Mouse (Mus musculus): Measurements from ENCODE around the gene Crim1. TPM values are rescaled to one million over a fixed set of nuclear protein-coding genes. Genes with fewer than 3 reads are reported as not detected.

The Crim1 gene
- polyA plus RNA-seq, 1 experiment from 2014 or later = 3.5 TPM

GRCm38 (mm10) chr17:78335250-78335649 is 135.2 kb downstream of the Crim1 start:
- no peaks in the 10 kb centered on the region for H3K27me3 ChIP-seq (ENCODE audit: control insufficient read depth, insufficient read depth, low read length)
- H3K27ac ChIP-seq (replicated peaks; ENCODE audit: low read depth, low read length) = no peak overlapping the region
- no peaks in the 10 kb centered on the region for H3K36me3 ChIP-seq (ENCODE audit: control insufficient read depth, insufficient read depth, low read length)
- no peak overlapping the region for H3K9ac ChIP-seq (ENCODE audit: low read length)
- 88% methylated on average over 8 of the region's 8 CpGs for WGBS
- no peaks in the 10 kb centered on the region for H3K9me3 ChIP-seq (ENCODE audit: control insufficient read depth, low read length)
- ATAC-seq (ENCODE audit: insufficient number of reproducible peaks, low FRiP score, low TSS enrichment, low read depth) (no peak), DNase-seq (ENCODE audit: low spot score) (no peak)
- no peak overlapping the region for H3K4me2 ChIP-seq (ENCODE audit: low read depth, severe bottlenecking)
- no peaks in the 10 kb centered on the region for H3K4me1 ChIP-seq (ENCODE audit: control insufficient read depth, insufficient read depth, low read length)
- H3K4me3 ChIP-seq (ENCODE audit: low read depth, low read length) = no peak overlapping the region

GRCm38 (mm10) chr17:78343688-78344087 is 143.6 kb downstream of the Crim1 start:
- WGBS = 95% methylated on average over 3 of the region's 3 CpGs

GRCm38 (mm10) chr17:78347111-78347801 is 147.2 kb downstream of the Crim1 start:
- Histone ChIP-seq H3K27me3 (ENCODE audit: control insufficient read depth, insufficient read depth, low read length) (no peaks in the 10 kb centered on the region), H3K27ac (replicated peaks; ENCODE audit: low read depth, low read length) (no peak overlapping the region), H3K4me2 (ENCODE audit: low read depth, severe bottlenecking) (no peak overlapping the region), H3K9me3 (ENCODE audit: control insufficient read depth, low read length) (no peaks in the 10 kb centered on the region), H3K36me3 (ENCODE audit: control insufficient read depth, insufficient read depth, low read length) (peaks cover 4% of the 10 kb centered on the region), H3K4me3 (ENCODE audit: low read depth, low read length) (no peak overlapping the region), H3K4me1 (ENCODE audit: control insufficient read depth, insufficient read depth, low read length) (no peaks in the 10 kb centered on the region), H3K9ac (ENCODE audit: low read length) (no peak overlapping the region)
- ATAC-seq (ENCODE audit: insufficient number of reproducible peaks, low FRiP score, low TSS enrichment, low read depth) (no peak), DNase-seq (ENCODE audit: low spot score) (no peak)
- 97% methylated on average over 17 of the region's 17 CpGs for WGBS

More at GRCm38 (mm10) chr17:78343688-78344087, 143.6 kb downstream of the Crim1 start:
- no peak overlapping the region for H3K4me3 ChIP-seq (ENCODE audit: low read depth, low read length)
- no peak for ATAC-seq (ENCODE audit: insufficient number of reproducible peaks, low FRiP score, low TSS enrichment, low read depth)
- H3K27me3 ChIP-seq (ENCODE audit: control insufficient read depth, insufficient read depth, low read length) = no peaks in the 10 kb centered on the region
- H3K36me3 ChIP-seq (ENCODE audit: control insufficient read depth, insufficient read depth, low read length) = peaks cover 2% of the 10 kb centered on the region; the same call in 1 of the 2 replicates
- H3K27ac ChIP-seq (replicated peaks; ENCODE audit: low read depth, low read length) = no peak overlapping the region
- no peak for DNase-seq (ENCODE audit: low spot score)
- H3K9ac ChIP-seq (ENCODE audit: low read length) = no peak overlapping the region
- no peaks in the 10 kb centered on the region for H3K9me3 ChIP-seq (ENCODE audit: control insufficient read depth, low read length)
- H3K4me1 ChIP-seq (ENCODE audit: control insufficient read depth, insufficient read depth, low read length) = no peaks in the 10 kb centered on the region
- no peak overlapping the region for H3K4me2 ChIP-seq (ENCODE audit: low read depth, severe bottlenecking)

GRCm38 (mm10) chr17:78351676-78352499 is 151.8 kb downstream of the Crim1 start:
- WGBS = 73% methylated on average over 12 of the region's 12 CpGs
- DNase-seq (ENCODE audit: low spot score) (no peak), ATAC-seq (ENCODE audit: insufficient number of reproducible peaks, low FRiP score, low TSS enrichment, low read depth) (no peak)
- no peaks in the 10 kb centered on the region for H3K4me1 ChIP-seq (ENCODE audit: control insufficient read depth, insufficient read depth, low read length)
- H3K27me3 ChIP-seq (ENCODE audit: control insufficient read depth, insufficient read depth, low read length) = no peaks in the 10 kb centered on the region
- H3K4me2 ChIP-seq (ENCODE audit: low read depth, severe bottlenecking) = no peak overlapping the region
- no peak overlapping the region for H3K9ac ChIP-seq (ENCODE audit: low read length)
- H3K4me3 ChIP-seq (ENCODE audit: low read depth, low read length) = no peak overlapping the region
- H3K27ac ChIP-seq (replicated peaks; ENCODE audit: low read depth, low read length) = no peak overlapping the region
- H3K9me3 ChIP-seq (ENCODE audit: control insufficient read depth, low read length) = no peaks in the 10 kb centered on the region
- peaks cover 3% of the 10 kb centered on the region for H3K36me3 ChIP-seq (ENCODE audit: control insufficient read depth, insufficient read depth, low read length)

GRCm38 (mm10) chr17:78352500-78352855 is 152.4 kb downstream of the Crim1 start:
- no peak overlapping the region for H3K4me3 ChIP-seq (ENCODE audit: low read depth, low read length)
- no peak for DNase-seq (ENCODE audit: low spot score)
- H3K27me3 ChIP-seq (ENCODE audit: control insufficient read depth, insufficient read depth, low read length) = no peaks in the 10 kb centered on the region
- no peak overlapping the region for H3K9ac ChIP-seq (ENCODE audit: low read length)
- WGBS = 95% methylated on average over 3 of the region's 3 CpGs
- H3K27ac ChIP-seq (replicated peaks; ENCODE audit: low read depth, low read length) = no peak overlapping the region
- no peaks in the 10 kb centered on the region for H3K9me3 ChIP-seq (ENCODE audit: control insufficient read depth, low read length)
- no peak for ATAC-seq (ENCODE audit: insufficient number of reproducible peaks, low FRiP score, low TSS enrichment, low read depth)
- H3K36me3 ChIP-seq (ENCODE audit: control insufficient read depth, insufficient read depth, low read length) = peaks cover 3% of the 10 kb centered on the region
- no peaks in the 10 kb centered on the region for H3K4me1 ChIP-seq (ENCODE audit: control insufficient read depth, insufficient read depth, low read length)
- H3K4me2 ChIP-seq (ENCODE audit: low read depth, severe bottlenecking) = no peak overlapping the region

- Histone ChIP-seq H3K9ac (ENCODE audit: low read length) (no peak overlapping the region), H3K9me3 (ENCODE audit: control insufficient read depth, low read length) (no peaks in the 10 kb centered on the region), H3K27ac (replicated peaks; ENCODE audit: low read depth, low read length) (no peak overlapping the region), H3K36me3 (ENCODE audit: control insufficient read depth, insufficient read depth, low read length) (peaks cover 3% of the 10 kb centered on the region), H3K4me1 (ENCODE audit: control insufficient read depth, insufficient read depth, low read length) (no peaks in the 10 kb centered on the region), H3K27me3 (ENCODE audit: control insufficient read depth, insufficient read depth, low read length) (no peaks in the 10 kb centered on the region), H3K4me2 (ENCODE audit: low read depth, severe bottlenecking) (no peak overlapping the region), H3K4me3 (ENCODE audit: low read depth, low read length) (no peak overlapping the region)
- 96% methylated on average over 2 of the region's 2 CpGs for WGBS
- ATAC-seq (ENCODE audit: insufficient number of reproducible peaks, low FRiP score, low TSS enrichment, low read depth) = no peak
- no peak for DNase-seq (ENCODE audit: low spot score)
Measured at GRCm38 (mm10) chr17:78354411-78354810, 154.4 kb downstream of the Crim1 start.

- no peak for ATAC-seq (ENCODE audit: insufficient number of reproducible peaks, low FRiP score, low TSS enrichment, low read depth)
- no peak for DNase-seq (ENCODE audit: low spot score)
- WGBS = 87% methylated on average over 12 of the region's 12 CpGs
- H3K9ac ChIP-seq (ENCODE audit: low read length) = no peak overlapping the region
- no peaks in the 10 kb centered on the region for H3K4me1 ChIP-seq (ENCODE audit: control insufficient read depth, insufficient read depth, low read length)
- H3K36me3 ChIP-seq (ENCODE audit: control insufficient read depth, insufficient read depth, low read length) = peaks cover 3% of the 10 kb centered on the region; the same call in 1 of the 2 replicates
- H3K27ac ChIP-seq (replicated peaks; ENCODE audit: low read depth, low read length) = no peak overlapping the region
- H3K27me3 ChIP-seq (ENCODE audit: control insufficient read depth, insufficient read depth, low read length) = no peaks in the 10 kb centered on the region
- no peaks in the 10 kb centered on the region for H3K9me3 ChIP-seq (ENCODE audit: control insufficient read depth, low read length)
- H3K4me2 ChIP-seq (ENCODE audit: low read depth, severe bottlenecking) = no peak overlapping the region
- H3K4me3 ChIP-seq (ENCODE audit: low read depth, low read length) = no peak overlapping the region
Measured at GRCm38 (mm10) chr17:78354871-78355270, 154.8 kb downstream of the Crim1 start.

- no peak overlapping the region for H3K27ac ChIP-seq (replicated peaks; ENCODE audit: low read depth, low read length)
- no peak for ATAC-seq (ENCODE audit: insufficient number of reproducible peaks, low FRiP score, low TSS enrichment, low read depth)
- no peaks in the 10 kb centered on the region for H3K4me1 ChIP-seq (ENCODE audit: control insufficient read depth, insufficient read depth, low read length)
- H3K9me3 ChIP-seq (ENCODE audit: control insufficient read depth, low read length) = no peaks in the 10 kb centered on the region
- WGBS = 86% methylated on average over 8 of the region's 8 CpGs
- DNase-seq (ENCODE audit: low spot score) = no peak
- H3K4me3 ChIP-seq (ENCODE audit: low read depth, low read length) = no peak overlapping the region
- peaks cover 2% of the 10 kb centered on the region; the same call in 1 of the 2 replicates for H3K36me3 ChIP-seq (ENCODE audit: control insufficient read depth, insufficient read depth, low read length)
- H3K27me3 ChIP-seq (ENCODE audit: control insufficient read depth, insufficient read depth, low read length) = no peaks in the 10 kb centered on the region
- H3K4me2 ChIP-seq (ENCODE audit: low read depth, severe bottlenecking) = no peak overlapping the region
- H3K9ac ChIP-seq (ENCODE audit: low read length) = no peak overlapping the region
Measured at GRCm38 (mm10) chr17:78355611-78356010, 155.6 kb downstream of the Crim1 start.
